Mouse (Mus musculus): ENCODE measurements at regions not wholly inside any gene's neighbourhood (a gene's known extent, or its start where the extent isn't known, plus 50 kb on each side); places are given as distances from the start of the nearest gene placed in this dataset.

- TF ChIP-seq CTCF (IDR thresholded peaks at IDR 0.05; ENCODE audit: borderline replicate concordance, insufficient read depth, low read depth, low read length) (no peak), POLR2A (IDR thresholded peaks at IDR 0.05; ENCODE audit: borderline replicate concordance, insufficient read depth, low read length) (no peak)
- H3K27ac ChIP-seq (ENCODE audit: insufficient read depth, low read length) = no peak overlapping the region
- no peak for DNase-seq
- no peak overlapping the region for H3K4me3 ChIP-seq (replicated peaks; ENCODE audit: insufficient read depth, low read depth, low read length)
- H3K4me1 ChIP-seq (ENCODE audit: control insufficient read depth, insufficient read depth, low read length) = no peaks in the 10 kb centered on the region
- 32% methylated on average over 5 of the region's 5 CpGs for WGBS
- no peaks in the 10 kb centered on the region for H3K27me3 ChIP-seq (ENCODE audit: control insufficient read depth, insufficient read depth, low read length)
Measured at GRCm38 (mm10) chr7:36268966-36269365, 429.0 kb upstream of the Tshz3 start.

GRCm38 (mm10) chr7:36265163-36265823 lies 432.6 kb upstream of the Tshz3 start:
- TF ChIP-seq POLR2A (IDR thresholded peaks at IDR 0.05; ENCODE audit: borderline replicate concordance, insufficient read depth, low read length) (no peak), CTCF (IDR thresholded peaks at IDR 0.05; ENCODE audit: borderline replicate concordance, insufficient read depth, low read depth, low read length) (no peak)
- no peak for DNase-seq
- no peaks in the 10 kb centered on the region for H3K27me3 ChIP-seq (ENCODE audit: control insufficient read depth, insufficient read depth, low read length)
- H3K4me1 ChIP-seq (ENCODE audit: control insufficient read depth, insufficient read depth, low read length) = no peaks in the 10 kb centered on the region
- H3K4me3 ChIP-seq (replicated peaks; ENCODE audit: insufficient read depth, low read depth, low read length) = no peak overlapping the region
- 28% methylated on average over 7 of the region's 7 CpGs for WGBS
- no peak overlapping the region for H3K27ac ChIP-seq (ENCODE audit: insufficient read depth, low read length)

GRCm38 (mm10) chr7:36262124-36262710 lies 435.7 kb upstream of the Tshz3 start:
- TF ChIP-seq CTCF (IDR thresholded peaks at IDR 0.05; ENCODE audit: borderline replicate concordance, insufficient read depth, low read depth, low read length) (no peak), POLR2A (IDR thresholded peaks at IDR 0.05; ENCODE audit: borderline replicate concordance, insufficient read depth, low read length) (no peak)
- H3K4me3 ChIP-seq (replicated peaks; ENCODE audit: insufficient read depth, low read depth, low read length) = no peak overlapping the region
- no peak overlapping the region for H3K27ac ChIP-seq (ENCODE audit: insufficient read depth, low read length)
- WGBS = 88% methylated on average over 8 of the region's 8 CpGs
- H3K4me1 ChIP-seq (ENCODE audit: control insufficient read depth, insufficient read depth, low read length) = no peaks in the 10 kb centered on the region
- H3K27me3 ChIP-seq (ENCODE audit: control insufficient read depth, insufficient read depth, low read length) = no peaks in the 10 kb centered on the region
- DNase-seq = no peak

- DNase-seq = no peak
Measured at GRCm38 (mm10) chr7:36257102-36257501, 440.8 kb upstream of the Tshz3 start.

GRCm38 (mm10) chr7:36247356-36247755 lies 444.6 kb upstream of the Zfp507 start:
- Histone ChIP-seq H3K27ac (ENCODE audit: insufficient read depth, low read length) (no peak overlapping the region), H3K4me1 (ENCODE audit: control insufficient read depth, insufficient read depth, low read length) (no peaks in the 10 kb centered on the region), H3K27me3 (ENCODE audit: control insufficient read depth, insufficient read depth, low read length) (no peaks in the 10 kb centered on the region), H3K4me3 (replicated peaks; ENCODE audit: insufficient read depth, low read depth, low read length) (no peak overlapping the region)
- TF ChIP-seq POLR2A (IDR thresholded peaks at IDR 0.05; ENCODE audit: borderline replicate concordance, insufficient read depth, low read length) = no peak
- no peak for TF ChIP-seq CTCF (IDR thresholded peaks at IDR 0.05; ENCODE audit: borderline replicate concordance, insufficient read depth, low read depth, low read length)
- DNase-seq = peak in 1 of 2 experiments; percentile 1

More at GRCm38 (mm10) chr7:36257102-36257501, 440.8 kb upstream of the Tshz3 start:
- TF ChIP-seq CTCF (IDR thresholded peaks at IDR 0.05; ENCODE audit: borderline replicate concordance, insufficient read depth, low read depth, low read length) (no peak), POLR2A (IDR thresholded peaks at IDR 0.05; ENCODE audit: borderline replicate concordance, insufficient read depth, low read length) (no peak)
- WGBS = 85% methylated on average over 15 of the region's 15 CpGs
- Histone ChIP-seq H3K27me3 (ENCODE audit: control insufficient read depth, insufficient read depth, low read length) (no peaks in the 10 kb centered on the region), H3K4me3 (replicated peaks; ENCODE audit: insufficient read depth, low read depth, low read length) (no peak overlapping the region), H3K27ac (ENCODE audit: insufficient read depth, low read length) (no peak overlapping the region), H3K4me1 (ENCODE audit: control insufficient read depth, insufficient read depth, low read length) (no peaks in the 10 kb centered on the region)

GRCm38 (mm10) chr7:36236673-36237072 lies 433.9 kb upstream of the Zfp507 start:
- DNase-seq = no peak
- Histone ChIP-seq H3K4me3 (replicated peaks; ENCODE audit: insufficient read depth, low read depth, low read length) (no peak overlapping the region), H3K27me3 (ENCODE audit: control insufficient read depth, insufficient read depth, low read length) (no peaks in the 10 kb centered on the region), H3K27ac (ENCODE audit: insufficient read depth, low read length) (no peak overlapping the region), H3K4me1 (ENCODE audit: control insufficient read depth, insufficient read depth, low read length) (no peaks in the 10 kb centered on the region)
- WGBS = 100% methylated on average over 2 of the region's 2 CpGs
- TF ChIP-seq POLR2A (IDR thresholded peaks at IDR 0.05; ENCODE audit: borderline replicate concordance, insufficient read depth, low read length) (no peak), CTCF (IDR thresholded peaks at IDR 0.05; ENCODE audit: borderline replicate concordance, insufficient read depth, low read depth, low read length) (no peak)

GRCm38 (mm10) chr7:36229031-36229430 lies 426.2 kb upstream of the Zfp507 start:
- no peak for DNase-seq
- Histone ChIP-seq H3K27me3 (ENCODE audit: control insufficient read depth, insufficient read depth, low read length) (no peaks in the 10 kb centered on the region), H3K4me1 (ENCODE audit: control insufficient read depth, insufficient read depth, low read length) (no peaks in the 10 kb centered on the region), H3K27ac (ENCODE audit: insufficient read depth, low read length) (no peak overlapping the region), H3K4me3 (replicated peaks; ENCODE audit: insufficient read depth, low read depth, low read length) (no peak overlapping the region)
- TF ChIP-seq CTCF (IDR thresholded peaks at IDR 0.05; ENCODE audit: borderline replicate concordance, insufficient read depth, low read depth, low read length) (no peak), POLR2A (IDR thresholded peaks at IDR 0.05; ENCODE audit: borderline replicate concordance, insufficient read depth, low read length) (no peak)

- no peak for DNase-seq
- TF ChIP-seq CTCF (IDR thresholded peaks at IDR 0.05; ENCODE audit: borderline replicate concordance, insufficient read depth, low read depth, low read length) = no peak
- no peak for TF ChIP-seq POLR2A (IDR thresholded peaks at IDR 0.05; ENCODE audit: borderline replicate concordance, insufficient read depth, low read length)
- Histone ChIP-seq H3K27me3 (ENCODE audit: control insufficient read depth, insufficient read depth, low read length) (no peaks in the 10 kb centered on the region), H3K27ac (ENCODE audit: insufficient read depth, low read length) (no peak overlapping the region), H3K4me3 (replicated peaks; ENCODE audit: insufficient read depth, low read depth, low read length) (no peak overlapping the region), H3K4me1 (ENCODE audit: control insufficient read depth, insufficient read depth, low read length) (no peaks in the 10 kb centered on the region)
- 87% methylated on average over 8 of the region's 8 CpGs for WGBS
Measured at GRCm38 (mm10) chr7:36224416-36224815, 421.6 kb upstream of the Zfp507 start.
